Mouse (Mus musculus) hindbrain, postnatal 0 days (tissue): ENCODE measurements around the gene Grk2. TPM values are rescaled to one million over a fixed set of nuclear protein-coding genes. Genes with fewer than 3 reads are reported as not detected.

ENCODE experiments used
- ATAC-seq: fragments of 200-750 bp; cut with Nextera tagmentation; 2 replicates; pipeline ENCODE4 v1.8.0; 2017; ENCODE audit warnings: mild to moderate bottlenecking, moderate TSS enrichment, moderate library complexity
- DNase-seq: peaks from one replicate; pipeline ENCODE4 v3.0.0-alpha.2; 2015; ENCODE audit warnings: low spot score
- H3K27ac ChIP-seq: fragments of 300-500 bp; sonication (generic); 2 replicates; pipeline ENCODE4 v1.5.1; 2014; ENCODE audit warnings: mild to moderate bottlenecking
- H3K27me3 ChIP-seq: fragments of 300-500 bp; sonication (generic); 2 replicates; pipeline ENCODE4 v1.6.1; 2014; ENCODE audit warnings: low read length, mixed read lengths; ENCODE audit not compliant: insufficient read depth
- H3K36me3 ChIP-seq: fragments of 300-500 bp; sonication (generic); 2 replicates; pipeline ENCODE4 v1.6.1; 2014; ENCODE audit warnings: low read length, mixed read lengths; ENCODE audit not compliant: insufficient read depth
- H3K4me1 ChIP-seq: fragments of 300-500 bp; sonication (generic); 2 replicates; pipeline ENCODE4 v1.6.1; 2014; ENCODE audit warnings: antibody characterized with exemption, low read length, mixed read lengths; ENCODE audit not compliant: insufficient read depth
- H3K4me2 ChIP-seq: fragments of 300-500 bp; sonication (generic); 2 replicates; pipeline ENCODE4 v1.6.1; 2014; ENCODE audit warnings: low read depth, mild to moderate bottlenecking, low read length, moderate library complexity, mixed read lengths
- H3K4me3 ChIP-seq: fragments of 300-500 bp; sonication (generic); 2 replicates; pipeline ENCODE4 v1.5.1; 2014; ENCODE audit warnings: low read length
- H3K9ac ChIP-seq: fragments of 300-500 bp; sonication (generic); replicated peaks from 2 replicates; pipeline ENCODE4 v1.6.1; 2014; ENCODE audit warnings: mild to moderate bottlenecking, low read length, moderate library complexity, mixed read lengths
- H3K9me3 ChIP-seq: fragments of 300-500 bp; sonication (generic); 2 replicates; pipeline ENCODE4 v1.6.1; 2016; ENCODE audit warnings: low read length, mixed read lengths
- CTCF ChIP-seq: IDR thresholded peaks from 2 replicates; pipeline ENCODE4 v1.5.1; 2016; ENCODE audit warnings: antibody characterized with exemption, control low read depth, low read depth
- WGBS: fragments of 180-500 bp; shearing (Covaris S2); extraction: QIAGEN DNeasy Blood & Tissue Kit; methylation state at CpG from one replicate; pipeline ENCODE4 v1.1.7; 2014; 5-methylcytosine and 5-hydroxymethylcytosine counted together
- polyA plus RNA-seq: library from polyadenylated mRNA; unstranded; fragments of >200 nt; fragmentation: Nextera tagmentation; extraction: Ambion mirVana; gene quantifications from 2 replicates; pipeline ENCODE4 v1.2.1, GENCODE M21; 2015
- total RNA-seq: library from RNA; depleted of rRNA; stranded (reverse); fragments of >200 nt; gene quantifications from 2 replicates; pipeline ENCODE4 v1.2.3, GENCODE M21; 2014

Grk2 gene
- total and polyA plus RNA-seq, 2 experiments from 2014 or later = 25.8 to 142 TPM

DNA sequence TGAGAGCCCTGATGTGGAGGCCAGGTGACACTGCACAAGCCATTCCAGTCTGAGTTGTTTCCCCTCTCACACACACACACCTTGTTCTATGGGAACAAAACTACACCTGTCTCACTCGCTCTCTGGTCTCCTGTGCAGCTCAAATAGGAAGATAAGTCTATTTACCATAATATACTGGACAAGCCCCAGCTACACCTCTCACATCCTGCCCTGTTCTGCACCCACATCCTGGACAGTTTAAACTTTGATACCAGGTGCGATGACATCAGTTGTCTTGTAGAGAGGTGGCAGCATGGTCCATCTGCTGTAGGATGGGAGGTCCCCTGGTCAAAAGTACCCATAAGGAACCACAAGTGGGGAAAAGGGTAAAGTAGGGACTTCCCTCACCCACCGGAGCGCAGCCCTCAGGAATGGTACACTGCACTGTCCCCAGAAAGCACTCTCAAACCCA is 1.1 kb downstream of the Grk2 start:
- H3K9me3 ChIP-seq = no peaks in the 10 kb centered on the region
- peak overlapping the region; percentile 77 for H3K4me2 ChIP-seq
- peak overlapping the region; percentile 92 for H3K4me3 ChIP-seq
- 54% methylated on average over 4 of the region's 4 CpGs for WGBS
- H3K27ac ChIP-seq = peak overlapping the region; percentile 92; the same call in 1 of the 2 replicates
- peaks cover 52% of the 10 kb centered on the region for H3K4me1 ChIP-seq
- ATAC-seq (no peak), DNase-seq (no peak)
- H3K9ac ChIP-seq = peak overlapping the region; percentile 97
- TF ChIP-seq CTCF = no peak
- no peaks in the 10 kb centered on the region for H3K27me3 ChIP-seq
- no peaks in the 10 kb centered on the region for H3K36me3 ChIP-seq

GRCm38 (mm10) chr19:4304251-4304821 is 1.7 kb downstream of the Grk2 start:
- WGBS = 66% methylated on average over 5 of the region's 5 CpGs
- Histone ChIP-seq H3K9ac (peak overlapping the region; percentile 97; the same call in 1 of the 2 replicates), H3K4me2 (peak overlapping the region; percentile 77), H3K27me3 (no peaks in the 10 kb centered on the region), H3K4me1 (peaks cover 55% of the 10 kb centered on the region), H3K4me3 (peak overlapping the region; percentile 92), H3K27ac (peak overlapping the region; percentile 92; the same call in 1 of the 2 replicates), H3K9me3 (no peaks in the 10 kb centered on the region), H3K36me3 (no peaks in the 10 kb centered on the region)
- ATAC-seq (no peak), DNase-seq (no peak)
- 0 out of 2 replicates have a peak, but pooled peaks have one; percentile 9 for TF ChIP-seq CTCF

DNA sequence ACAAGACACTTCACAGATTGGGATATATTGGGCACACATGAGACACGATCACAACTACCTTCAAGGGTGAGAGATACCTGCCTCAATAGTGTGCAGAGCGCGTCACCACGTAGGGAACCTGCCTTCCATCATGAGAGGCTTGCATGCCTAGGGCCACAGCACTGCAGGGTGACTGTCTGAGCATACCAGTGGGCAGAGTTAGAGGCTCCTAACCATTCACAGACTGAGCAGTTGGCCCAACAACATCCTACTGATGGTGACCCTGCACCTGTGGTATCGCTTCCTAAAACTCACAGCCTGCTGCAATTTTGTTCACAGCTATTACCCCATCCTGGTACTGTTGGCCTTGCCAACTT is 2.4 kb downstream of the Grk2 start:
- peaks cover 55% of the 10 kb centered on the region for H3K4me1 ChIP-seq
- H3K4me3 ChIP-seq = no peak overlapping the region
- no peak overlapping the region for H3K9ac ChIP-seq

GRCm38 (mm10) chr19:4302936-4303639 is 2.9 kb downstream of the Grk2 start:
- Histone ChIP-seq H3K27ac (peak overlapping the region; percentile 42), H3K4me2 (peak overlapping the region; percentile 41), H3K9me3 (no peaks in the 10 kb centered on the region), H3K4me1 (peaks cover 55% of the 10 kb centered on the region), H3K9ac (0 out of 2 replicates have a peak overlapping the region, but pooled peaks have one; percentile 19), H3K27me3 (no peaks in the 10 kb centered on the region), H3K36me3 (no peaks in the 10 kb centered on the region), H3K4me3 (no peak overlapping the region)
- no peak for TF ChIP-seq CTCF
- WGBS = 42% methylated on average over 7 of the region's 7 CpGs
- no peak for ATAC-seq
- peak; percentile 84 for DNase-seq

More for the DNA sequence above, 2.4 kb downstream of the Grk2 start:
- Histone ChIP-seq H3K36me3 (no peaks in the 10 kb centered on the region), H3K4me2 (peak overlapping the region; percentile 41; the same call in 1 of the 2 replicates), H3K9me3 (no peaks in the 10 kb centered on the region), H3K27ac (peak overlapping the region; percentile 42; the same call in 1 of the 2 replicates), H3K27me3 (no peaks in the 10 kb centered on the region)
- 87% methylated on average over 5 of the region's 5 CpGs for WGBS
- no peak for TF ChIP-seq CTCF
- ATAC-seq = no peak
- no peak for DNase-seq

- Histone ChIP-seq H3K9ac (peak overlapping the region; percentile 37), H3K4me3 (peak overlapping the region; percentile 0; the same call in 1 of the 2 replicates), H3K4me1 (peaks cover 53% of the 10 kb centered on the region), H3K9me3 (no peaks in the 10 kb centered on the region), H3K4me2 (peak overlapping the region; percentile 41), H3K27me3 (no peaks in the 10 kb centered on the region), H3K36me3 (no peaks in the 10 kb centered on the region), H3K27ac (peak overlapping the region; percentile 42)
- 23% methylated on average over 21 of the region's 21 CpGs for WGBS
- ATAC-seq (no peak), DNase-seq (peak; percentile 51)
- no peak for TF ChIP-seq CTCF
Measured at GRCm38 (mm10) chr19:4301735-4302651, 4.0 kb downstream of the Grk2 start.

GRCm38 (mm10) chr19:4300852-4301734 is 4.9 kb downstream of the Grk2 start:
- Histone ChIP-seq H3K27ac (peak overlapping the region; percentile 42), H3K9me3 (no peaks in the 10 kb centered on the region), H3K4me3 (no peak overlapping the region), H3K27me3 (no peaks in the 10 kb centered on the region), H3K9ac (peak overlapping the region; percentile 37; the same call in 1 of the 2 replicates), H3K4me1 (peaks cover 51% of the 10 kb centered on the region), H3K4me2 (peak overlapping the region; percentile 41), H3K36me3 (no peaks in the 10 kb centered on the region)
- ATAC-seq (no peak), DNase-seq (no peak)
- WGBS = 57% methylated on average over 11 of the region's 11 CpGs
- no peak for TF ChIP-seq CTCF
